Mouse (Mus musculus) liver (tissue): ENCODE data around the gene Nynrin.

ENCODE experiments used
- DNase-seq: peaks from one replicate; pipeline ENCODE4 v3.0.0-alpha.2; 2020; ENCODE audit warnings: mixed read lengths

Nynrin gene

DNA sequence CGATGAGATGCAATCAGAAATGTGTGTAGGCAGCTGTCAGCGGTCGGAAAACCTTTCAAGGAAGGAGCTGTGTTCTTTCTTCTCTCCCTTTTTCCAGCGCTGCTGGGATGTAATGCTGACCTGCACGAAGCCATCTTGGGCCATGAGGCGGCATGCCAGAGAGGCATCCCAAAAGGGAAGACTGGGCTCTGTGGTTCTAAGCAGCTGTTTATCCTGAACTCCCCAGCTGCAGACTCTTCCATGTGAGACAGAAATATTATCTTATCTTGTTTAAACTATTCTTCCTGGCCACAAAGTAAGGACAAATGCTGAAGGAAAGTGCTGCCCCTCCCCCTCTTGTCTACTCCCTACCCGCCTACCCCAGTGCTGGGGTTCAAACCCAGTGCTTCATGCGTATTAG is 27.2 kb downstream of the Nynrin start:
- no peak for DNase-seq

GRCm38 (mm10) chr14:55882171-55882641 is 28.4 kb downstream of the Nynrin start:
- DNase-seq = peak; percentile 46

DNA sequence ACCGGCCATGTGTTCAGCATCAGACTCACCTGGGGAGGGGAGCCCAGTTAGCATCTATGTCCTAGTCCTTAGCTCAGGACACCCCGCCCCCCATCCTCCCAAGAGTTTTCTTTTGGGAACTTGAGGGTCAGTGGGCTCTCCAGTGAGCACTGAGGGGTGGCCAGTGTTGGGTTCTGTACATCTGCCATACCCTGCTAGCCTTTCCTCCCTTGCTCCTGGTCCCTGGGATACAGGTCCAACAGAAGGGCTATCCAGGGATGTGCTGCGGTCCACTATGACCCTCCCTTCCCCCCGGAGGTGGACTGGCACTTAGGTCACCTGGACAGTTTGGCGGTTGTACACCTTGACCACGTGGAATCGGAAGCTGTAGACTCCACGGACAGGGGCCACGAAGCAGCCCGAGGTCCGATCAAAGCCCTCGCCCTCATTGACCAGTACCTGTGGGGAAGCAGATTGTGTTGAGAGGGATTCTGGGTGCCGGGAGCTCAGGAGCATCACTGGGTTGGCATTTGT is 29.4 kb downstream of the Nynrin start:
- no peak for DNase-seq

GRCm38 (mm10) chr14:55883663-55884062 is 29.9 kb downstream of the Nynrin start:
- DNase-seq = no peak

DNA sequence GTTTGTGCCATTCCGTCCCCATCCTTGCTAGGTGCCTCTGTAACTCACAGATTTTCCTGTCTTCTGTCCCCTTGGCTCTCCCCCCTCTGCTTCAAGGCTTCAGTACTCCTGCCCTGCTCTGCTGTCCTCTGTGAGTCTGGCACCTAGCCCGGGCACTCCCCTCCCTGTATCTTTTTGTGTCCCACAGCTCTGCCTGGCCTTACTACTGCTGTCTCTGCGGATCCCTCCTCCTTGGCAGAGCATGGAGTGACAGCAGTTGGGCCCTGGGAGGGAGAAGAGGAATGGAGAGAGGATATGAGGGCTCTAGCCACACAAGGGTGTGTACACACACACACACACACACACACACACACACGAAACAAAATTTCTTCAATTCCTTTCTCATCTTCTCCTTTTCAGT is 30.4 kb downstream of the Nynrin start, which contains the start of gene Cbln3:
TSS of gene Cbln3 (minus strand) at position 227 of the 400 bp plus-strand sequence.
- DNase-seq = no peak

GRCm38 (mm10) chr14:55884713-55885113 is 30.9 kb downstream of the Nynrin start, which contains the start of gene Khnyn:
Gene Khnyn, plus strand, starts transcription at chr14:55884947.
- peak; percentile 93 for DNase-seq

- DNase-seq = no peak
Measured at GRCm38 (mm10) chr14:55885114-55885790, 31.4 kb downstream of the Nynrin start.

GRCm38 (mm10) chr14:55885791-55886271 is 32.0 kb downstream of the Nynrin start:
- peak; percentile 65 for DNase-seq

DNA sequence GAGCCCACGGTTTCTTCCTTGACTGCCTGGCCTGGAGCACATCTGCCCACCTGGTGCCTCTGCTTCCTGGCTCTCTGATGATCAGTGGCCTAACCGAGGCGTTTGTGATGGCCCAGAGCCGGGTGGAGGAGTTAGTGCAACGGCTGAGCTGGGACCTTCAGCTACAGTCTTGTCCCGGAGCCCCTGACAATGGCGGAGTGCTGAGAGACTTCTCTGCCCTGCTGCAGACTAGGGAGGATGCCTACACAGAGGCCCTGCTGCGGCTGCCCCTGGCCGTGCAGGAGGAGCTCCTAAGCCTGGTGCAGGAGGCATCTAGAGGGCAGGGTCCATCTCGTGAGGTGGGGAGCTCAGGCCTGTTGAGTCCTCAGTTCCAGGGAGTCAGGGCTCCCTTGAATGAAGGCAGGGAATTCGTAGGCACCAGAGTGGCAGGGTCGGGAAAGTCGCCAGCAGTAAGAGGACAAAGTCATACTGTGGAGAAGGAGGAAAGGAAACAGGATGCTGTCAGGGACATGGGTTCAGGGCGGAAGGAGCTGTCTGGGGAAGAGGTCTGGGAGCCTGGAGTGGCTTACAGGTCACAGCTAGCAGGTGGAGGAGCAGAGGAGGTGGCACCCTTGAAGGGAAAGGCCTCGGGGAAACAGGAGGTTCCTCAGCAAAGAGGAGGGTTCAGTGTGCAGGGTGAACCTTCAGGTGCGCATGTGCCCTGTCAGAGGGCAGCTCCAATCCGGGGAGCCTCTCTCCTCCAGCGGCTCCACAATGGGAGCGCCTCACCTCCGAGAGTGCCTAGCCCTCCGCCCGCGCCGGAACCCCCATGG is 33.0 kb downstream of the Nynrin start:
- no peak for DNase-seq

DNA sequence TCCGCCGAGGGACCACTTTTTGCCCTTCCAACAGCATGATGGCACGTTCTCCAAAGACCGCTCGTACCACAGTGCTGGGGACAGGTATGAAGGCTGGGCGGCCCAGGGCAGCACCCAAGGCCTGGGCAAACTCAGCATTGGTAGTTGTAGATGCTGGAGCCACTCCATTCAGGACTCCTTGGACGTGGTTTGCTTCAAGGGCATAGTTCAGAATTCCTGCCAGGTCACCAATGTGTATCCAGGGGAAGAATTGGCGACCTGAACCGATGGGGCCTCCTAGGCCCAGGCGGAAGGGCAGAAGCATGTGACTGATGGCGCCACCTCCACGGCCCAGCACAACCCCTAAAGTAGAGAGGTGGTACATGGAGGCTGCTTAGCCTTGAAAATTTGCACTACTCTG is 43.9 kb downstream of the Nynrin start:
- no peak for DNase-seq

GRCm38 (mm10) chr14:55898947-55899346 is 45.1 kb downstream of the Nynrin start:
- DNase-seq = no peak

- peak; percentile 73 for DNase-seq
Measured at GRCm38 (mm10) chr14:55899701-55900413, 46.0 kb downstream of the Nynrin start, which contains the start of gene Sdr39u1. Gene Sdr39u1, minus strand, starts transcription at chr14:55900293.

DNA sequence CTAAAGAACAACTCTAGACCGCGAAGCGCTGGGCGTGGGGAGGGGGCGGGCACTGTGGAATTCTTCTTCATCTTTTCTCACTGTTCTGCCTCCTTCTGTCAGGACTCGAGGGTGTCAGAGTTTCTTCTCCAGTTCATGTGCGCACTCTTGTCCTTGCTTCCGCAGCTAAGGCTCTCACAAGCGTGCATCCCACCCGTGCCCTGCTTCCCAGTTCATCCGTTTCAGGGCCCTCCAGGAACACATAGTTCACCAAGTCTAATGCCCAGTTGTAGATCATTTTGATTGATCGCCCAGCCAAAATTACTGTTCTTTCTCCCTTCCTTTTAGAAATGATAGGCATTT is 46.6 kb downstream of the Nynrin start:
- no peak for DNase-seq

- DNase-seq = no peak
Measured at GRCm38 (mm10) chr14:55905518-55905917, 51.7 kb downstream of the Nynrin start.

- no peak for DNase-seq
Measured at GRCm38 (mm10) chr14:55913406-55913805, 59.6 kb downstream of the Nynrin start.

DNA sequence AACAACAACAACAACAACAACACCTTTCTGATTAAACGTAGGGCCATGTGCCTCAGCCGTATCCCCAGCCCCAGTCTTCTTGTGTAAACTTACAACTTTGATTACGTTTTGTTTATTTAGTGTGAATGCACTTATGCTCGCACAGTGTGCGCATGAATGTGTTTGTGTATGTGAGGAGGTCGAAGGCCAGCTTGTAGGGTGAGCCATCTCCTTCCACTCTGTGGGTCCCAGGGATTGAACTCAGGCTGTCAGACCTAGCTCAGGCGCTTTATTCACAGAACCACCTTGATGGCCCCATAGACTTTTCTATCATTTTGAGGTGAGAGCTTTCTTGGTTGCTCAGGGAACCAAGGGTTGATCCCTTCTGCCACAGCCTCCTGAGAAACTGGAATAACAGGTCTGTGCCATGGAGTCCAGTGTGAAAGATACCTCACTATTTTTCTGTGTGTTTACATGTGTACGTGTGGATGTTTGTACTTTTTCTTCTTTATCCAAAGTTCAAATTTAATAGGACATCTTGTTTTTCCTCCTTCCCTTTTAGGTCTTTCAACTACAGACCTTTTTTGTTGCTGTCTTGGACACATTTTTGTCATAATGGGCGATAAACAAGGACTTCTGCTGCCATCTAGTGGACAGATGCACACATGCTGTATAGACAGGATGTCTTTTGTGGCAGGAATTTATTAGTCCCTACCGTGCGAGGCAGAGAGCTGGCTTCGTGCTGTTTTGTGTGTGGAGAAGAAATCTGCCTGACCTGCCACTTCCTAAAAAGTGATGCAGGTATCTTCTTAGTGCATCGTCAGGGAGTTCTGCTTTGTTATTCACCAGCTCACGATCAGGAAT is 64.7 kb downstream of the Nynrin start:
- peak; percentile 72 for DNase-seq

GRCm38 (mm10) chr14:55922475-55923232 is 68.8 kb downstream of the Nynrin start:
- peak; percentile 69 for DNase-seq
